Mouse (Mus musculus): ENCODE measurements around the gene Eif4e. TPM values are rescaled to one million over a fixed set of nuclear protein-coding genes. Genes with fewer than 3 reads are reported as not detected.
"Not testable (repeated sequence)": the region's sequence is repeated elsewhere in the genome, so short reads cannot be mapped to it uniquely, and the experiment has no call there.

The Eif4e gene
- polyA plus RNA-seq, 1 experiment from 2014 or later: 284 TPM

- H3K4me2 ChIP-seq (ENCODE audit: low read depth, low read length): no peak overlapping the region
- no peak for ATAC-seq (ENCODE audit: insufficient read depth, low FRiP score)
- peaks cover 7% of the 10 kb centered on the region for H3K36me3 ChIP-seq (ENCODE audit: control insufficient read depth, insufficient read depth, low read length)
- no peak overlapping the region for H3K4me3 ChIP-seq (replicated peaks; ENCODE audit: low read length)
- H3K27ac ChIP-seq (ENCODE audit: low read length): no peak overlapping the region
- peaks cover 2% of the 10 kb centered on the region; the same call in 1 of the 2 replicates for H3K4me1 ChIP-seq (ENCODE audit: control insufficient read depth, insufficient read depth, low read length)
- no peaks in the 10 kb centered on the region for H3K9me3 ChIP-seq (replicated peaks; ENCODE audit: control insufficient read depth, low read length)
- H3K9ac ChIP-seq (ENCODE audit: low read length): no peak overlapping the region
- WGBS: 84% methylated on average over 19 of the region's 19 CpGs
- H3K27me3 ChIP-seq (ENCODE audit: control insufficient read depth, insufficient read depth, low read length): no peaks in the 10 kb centered on the region
Observed at GRCm38 (mm10) chr3:138550336-138551123, 24.6 kb downstream of the Eif4e start.

- WGBS: 91% methylated on average over 8 of the region's 8 CpGs
- H3K9ac ChIP-seq (ENCODE audit: low read length); H3K4me3 ChIP-seq (replicated peaks; ENCODE audit: low read length); H3K9me3 ChIP-seq (replicated peaks; ENCODE audit: control insufficient read depth, low read length); H3K36me3 ChIP-seq (ENCODE audit: control insufficient read depth, insufficient read depth, low read length); H3K4me2 ChIP-seq (ENCODE audit: low read depth, low read length); H3K27ac ChIP-seq (ENCODE audit: low read length); ATAC-seq (ENCODE audit: insufficient read depth, low FRiP score); H3K4me1 ChIP-seq (ENCODE audit: control insufficient read depth, insufficient read depth, low read length); H3K27me3 ChIP-seq (ENCODE audit: control insufficient read depth, insufficient read depth, low read length): not testable (repeated sequence)
Observed at GRCm38 (mm10) chr3:138555279-138555678, 29.3 kb downstream of the Eif4e start.

GRCm38 (mm10) chr3:138558529-138558928 is 32.5 kb downstream of the Eif4e start:
- H3K4me2 ChIP-seq (ENCODE audit: low read depth, low read length): no peak overlapping the region
- WGBS: 57% methylated on average over 4 of the region's 4 CpGs
- no peaks in the 10 kb centered on the region; the same call in 1 of the 2 replicates for H3K36me3 ChIP-seq (ENCODE audit: control insufficient read depth, insufficient read depth, low read length)
- no peaks in the 10 kb centered on the region for H3K4me1 ChIP-seq (ENCODE audit: control insufficient read depth, insufficient read depth, low read length)
- H3K9ac ChIP-seq (ENCODE audit: low read length): no peak overlapping the region
- ATAC-seq (ENCODE audit: insufficient read depth, low FRiP score): no peak
- H3K27ac ChIP-seq (ENCODE audit: low read length): no peak overlapping the region
- no peak overlapping the region for H3K4me3 ChIP-seq (replicated peaks; ENCODE audit: low read length)
- no peaks in the 10 kb centered on the region for H3K27me3 ChIP-seq (ENCODE audit: control insufficient read depth, insufficient read depth, low read length)
- no peaks in the 10 kb centered on the region for H3K9me3 ChIP-seq (replicated peaks; ENCODE audit: control insufficient read depth, low read length)

GRCm38 (mm10) chr3:138560242-138560641 is 34.3 kb downstream of the Eif4e start:
- 76% methylated on average over 5 of the region's 5 CpGs for WGBS
- Histone ChIP-seq H3K27ac (ENCODE audit: low read length) (no peak overlapping the region), H3K27me3 (ENCODE audit: control insufficient read depth, insufficient read depth, low read length) (no peaks in the 10 kb centered on the region), H3K4me1 (ENCODE audit: control insufficient read depth, insufficient read depth, low read length) (no peaks in the 10 kb centered on the region), H3K9ac (ENCODE audit: low read length) (no peak overlapping the region), H3K9me3 (replicated peaks; ENCODE audit: control insufficient read depth, low read length) (no peaks in the 10 kb centered on the region), H3K36me3 (ENCODE audit: control insufficient read depth, insufficient read depth, low read length) (no peaks in the 10 kb centered on the region; the same call in 1 of the 2 replicates), H3K4me2 (ENCODE audit: low read depth, low read length) (no peak overlapping the region), H3K4me3 (replicated peaks; ENCODE audit: low read length) (no peak overlapping the region)
- ATAC-seq (ENCODE audit: insufficient read depth, low FRiP score): no peak

GRCm38 (mm10) chr3:138560886-138561285 is 34.9 kb downstream of the Eif4e start:
- no peak overlapping the region for H3K4me3 ChIP-seq (replicated peaks; ENCODE audit: low read length)
- H3K4me1 ChIP-seq (ENCODE audit: control insufficient read depth, insufficient read depth, low read length): no peaks in the 10 kb centered on the region
- H3K4me2 ChIP-seq (ENCODE audit: low read depth, low read length): no peak overlapping the region
- no peaks in the 10 kb centered on the region for H3K27me3 ChIP-seq (ENCODE audit: control insufficient read depth, insufficient read depth, low read length)
- ATAC-seq (ENCODE audit: insufficient read depth, low FRiP score): no peak
- H3K9ac ChIP-seq (ENCODE audit: low read length): no peak overlapping the region
- WGBS: 92% methylated on average over 3 of the region's 3 CpGs
- no peak overlapping the region for H3K27ac ChIP-seq (ENCODE audit: low read length)
- H3K36me3 ChIP-seq (ENCODE audit: control insufficient read depth, insufficient read depth, low read length): no peaks in the 10 kb centered on the region; the same call in 1 of the 2 replicates
- no peaks in the 10 kb centered on the region for H3K9me3 ChIP-seq (replicated peaks; ENCODE audit: control insufficient read depth, low read length)

GRCm38 (mm10) chr3:138578867-138579266 is 52.9 kb downstream of the Eif4e start:
- no peak overlapping the region for H3K4me2 ChIP-seq (ENCODE audit: low read depth, low read length)
- H3K27ac ChIP-seq (ENCODE audit: low read length): no peak overlapping the region
- H3K36me3 ChIP-seq (ENCODE audit: control insufficient read depth, insufficient read depth, low read length): no peaks in the 10 kb centered on the region
- 80% methylated on average over 10 of the region's 10 CpGs for WGBS
- H3K4me3 ChIP-seq (replicated peaks; ENCODE audit: low read length): no peak overlapping the region
- H3K27me3 ChIP-seq (ENCODE audit: control insufficient read depth, insufficient read depth, low read length): no peaks in the 10 kb centered on the region
- no peak for ATAC-seq (ENCODE audit: insufficient read depth, low FRiP score)
- H3K9ac ChIP-seq (ENCODE audit: low read length): no peak overlapping the region
- H3K9me3 ChIP-seq (replicated peaks; ENCODE audit: control insufficient read depth, low read length): peaks cover 5% of the 10 kb centered on the region; the same call in 1 of the 2 replicates
- H3K4me1 ChIP-seq (ENCODE audit: control insufficient read depth, insufficient read depth, low read length): no peaks in the 10 kb centered on the region

GRCm38 (mm10) chr3:138586213-138586612 is 60.2 kb downstream of the Eif4e start:
- no peaks in the 10 kb centered on the region for H3K4me1 ChIP-seq (ENCODE audit: control insufficient read depth, insufficient read depth, low read length)
- H3K9ac ChIP-seq (ENCODE audit: low read length): no peak overlapping the region
- no peak overlapping the region for H3K4me2 ChIP-seq (ENCODE audit: low read depth, low read length)
- H3K4me3 ChIP-seq (replicated peaks; ENCODE audit: low read length): no peak overlapping the region
- H3K36me3 ChIP-seq (ENCODE audit: control insufficient read depth, insufficient read depth, low read length): no peaks in the 10 kb centered on the region
- peaks cover 5% of the 10 kb centered on the region; the same call in 1 of the 2 replicates for H3K9me3 ChIP-seq (replicated peaks; ENCODE audit: control insufficient read depth, low read length)
- WGBS: 25% methylated on average over 7 of the region's 7 CpGs
- no peak for ATAC-seq (ENCODE audit: insufficient read depth, low FRiP score)
- H3K27me3 ChIP-seq (ENCODE audit: control insufficient read depth, insufficient read depth, low read length): no peaks in the 10 kb centered on the region
- no peak overlapping the region for H3K27ac ChIP-seq (ENCODE audit: low read length)

GRCm38 (mm10) chr3:138587137-138587536 is 61.2 kb downstream of the Eif4e start:
- H3K4me2 ChIP-seq (ENCODE audit: low read depth, low read length): no peak overlapping the region
- ATAC-seq (ENCODE audit: insufficient read depth, low FRiP score): no peak
- no peaks in the 10 kb centered on the region for H3K36me3 ChIP-seq (ENCODE audit: control insufficient read depth, insufficient read depth, low read length)
- H3K27ac ChIP-seq (ENCODE audit: low read length): no peak overlapping the region
- 87% methylated on average over 4 of the region's 4 CpGs for WGBS
- no peak overlapping the region for H3K4me3 ChIP-seq (replicated peaks; ENCODE audit: low read length)
- H3K27me3 ChIP-seq (ENCODE audit: control insufficient read depth, insufficient read depth, low read length): no peaks in the 10 kb centered on the region
- no peak overlapping the region for H3K9ac ChIP-seq (ENCODE audit: low read length)
- peaks cover 5% of the 10 kb centered on the region; the same call in 1 of the 2 replicates for H3K9me3 ChIP-seq (replicated peaks; ENCODE audit: control insufficient read depth, low read length)
- no peaks in the 10 kb centered on the region for H3K4me1 ChIP-seq (ENCODE audit: control insufficient read depth, insufficient read depth, low read length)

GRCm38 (mm10) chr3:138588001-138588400 is 62.0 kb downstream of the Eif4e start:
- H3K4me3 ChIP-seq (replicated peaks; ENCODE audit: low read length): no peak overlapping the region
- H3K9ac ChIP-seq (ENCODE audit: low read length): no peak overlapping the region
- no peak overlapping the region for H3K27ac ChIP-seq (ENCODE audit: low read length)
- H3K4me2 ChIP-seq (ENCODE audit: low read depth, low read length): no peak overlapping the region
- H3K4me1 ChIP-seq (ENCODE audit: control insufficient read depth, insufficient read depth, low read length): no peaks in the 10 kb centered on the region
- WGBS: 84% methylated on average over 9 of the region's 9 CpGs
- peaks cover 5% of the 10 kb centered on the region; the same call in 1 of the 2 replicates for H3K9me3 ChIP-seq (replicated peaks; ENCODE audit: control insufficient read depth, low read length)
- no peaks in the 10 kb centered on the region for H3K36me3 ChIP-seq (ENCODE audit: control insufficient read depth, insufficient read depth, low read length)
- no peak for ATAC-seq (ENCODE audit: insufficient read depth, low FRiP score)
- H3K27me3 ChIP-seq (ENCODE audit: control insufficient read depth, insufficient read depth, low read length): no peaks in the 10 kb centered on the region

All from stomach, embryonic 16.5 days (tissue).